Comparison of ENCODE assay signal across 8 mouse cellular contexts in genomic region chr8:69822386-69823191, GRCm38 (mm10). TPM values are rescaled to one million over a fixed set of nuclear protein-coding genes. Genes with fewer than 3 reads are reported as not detected.
A peak's percentile ranks its signal among the peaks of the same experiment; 100 is the strongest.
DNase-seq lines count a peak whose midpoint lies in the region; ATAC-seq and TF ChIP-seq lines count a peak whose summit lies in the region.

Gene Lpar2, plus strand, starts transcription at chr8:69822429.

- H3K27me3 ChIP-seq in heart, postnatal 0 days (ENCODE audit: control insufficient read depth, insufficient read depth, low read length), result no peaks in the 10 kb centered on the region

- H3K4me1 ChIP-seq in heart, postnatal 0 days (ENCODE audit: control insufficient read depth, insufficient read depth), result peaks cover 11% of the 10 kb centered on the region; the same call in 1 of the 2 replicates

- peak; percentile 72 for ATAC-seq in common myeloid progenitor, adult 5-6 weeks (replicated peaks; ENCODE audit: low read depth, poor library complexity, severe bottlenecking)
- ATAC-seq in heart, postnatal 0 days (ENCODE audit: insufficient read depth, low read depth), result peak; percentile 42
- ATAC-seq in megakaryocyte progenitor cell, adult 5-6 weeks (replicated peaks; ENCODE audit: poor library complexity), result peak; percentile 71

- H3K27ac ChIP-seq in heart, postnatal 0 days (ENCODE audit: low read depth), result no peak within 1 kb of the TSS; the same call in 1 of the 2 replicates

- no peaks in the 10 kb centered on the region for H3K9me3 ChIP-seq in heart, postnatal 0 days (replicated peaks; ENCODE audit: control insufficient read depth, low read length)

- peaks cover 6% of the 10 kb centered on the region; the same call in 1 of the 2 replicates for H3K36me3 ChIP-seq in heart, postnatal 0 days (replicated peaks; ENCODE audit: control insufficient read depth, insufficient read depth, low read length)

- peak; percentile 59 to 63 for DNase-seq in urinary bladder, adult 18-20 months (ENCODE audit: low spot score in 2 of 2)
- no peak for DNase-seq in urinary bladder, postnatal 10 days (ENCODE audit: low spot score)
- DNase-seq in heart, postnatal 0 days (ENCODE audit: low spot score), result no peak
- peak; percentile 86 to 90 for DNase-seq in kidney, postnatal 36 days
- peak; percentile 51 to 77 for DNase-seq in spleen, postnatal 4 days (ENCODE audit: low spot score in 2 of 2)
- no peak for DNase-seq in gastrocnemius, adult 8-10 months (ENCODE audit: low spot score in 2 of 2)

- TF ChIP-seq EP300 in heart, postnatal 0 days (IDR thresholded peaks at IDR 0.05; ENCODE audit: low read depth), result no peak

- peak within 1 kb of the TSS; percentile 29 for H3K9ac ChIP-seq in heart, postnatal 0 days (replicated peaks; ENCODE audit: low read depth, low read length)

- 8% methylated on average over 28 of the region's 35 CpGs for WGBS in heart, postnatal 0 days

- H3K4me3 ChIP-seq in heart, postnatal 0 days (ENCODE audit: low read depth, low read length), result peak within 1 kb of the TSS; percentile 48

- peak within 1 kb of the TSS; percentile 78 for H3K4me2 ChIP-seq in heart, postnatal 0 days (ENCODE audit: low read depth, low read length)

- no peak for TF ChIP-seq CTCF in heart, postnatal 0 days (IDR thresholded peaks at IDR 0.05; ENCODE audit: low read depth)

RNA-seq across cellular contexts. Expression of gene Lpar2, which starts in this region (rescaled TPM):
- 1.4 and 1.5 TPM in 2 replicates for total RNA-seq in common myeloid progenitor, adult 5-6 weeks (2017)
- 0.50 and 1.6 TPM in 2 replicates for total RNA-seq in heart, postnatal 0 days (2014; rRNA removed; ENCODE audit: low replicate concordance)
- 0.03 and 0.10 TPM in 2 replicates for polyA plus RNA-seq in heart, postnatal 0 days (2015; fragmentation: Nextera tagmentation; extraction: Ambion mirVana)
- total RNA-seq in megakaryocyte progenitor cell, adult 5-6 weeks (2015), result 6.8 and 8.5 TPM in 2 replicates
- 1.3 and 1.6 TPM in 2 replicates for total RNA-seq in megakaryocyte progenitor cell, adult 5-6 weeks (2017)
- total RNA-seq in gastrocnemius, adult 8-10 months (2022), result under 1 TPM in 3 of 4 experiments, not detected in 1; 0.07 to 0.13 (median 0.07) TPM

Comparison
In these comparisons a context has a peak if more than half of its experiments do, and no peak if none do; other contexts are left out.
1. DNase-seq: peak in urinary bladder, adult 18-20 months (2 of 2), kidney, postnatal 36 days (2 of 2) and spleen, postnatal 4 days (2 of 2); none in urinary bladder, postnatal 10 days (single experiment), heart, postnatal 0 days (single experiment) and gastrocnemius, adult 8-10 months (0 of 2).
2. Peak in every context shown above with its lines, with median percentiles within 50 percentile points of each other: ATAC-seq.